Mouse (Mus musculus) embryonic fibroblast, embryonic 13.5 days (primary cell): ENCODE results near the gene Gm10392. TPM values are rescaled to one million over a fixed set of nuclear protein-coding genes. Genes with fewer than 3 reads are reported as not detected.

Experiments
- H3K27ac ChIP-seq: 2 replicates; pipeline ENCODE4 v1.5.1; 2012; ENCODE audit warnings: low read length, control low read depth, inconsistent platforms; ENCODE audit not compliant: insufficient read depth
- H3K4me1 ChIP-seq: 2 replicates; pipeline ENCODE4 v1.6.1; 2011; ENCODE audit warnings: low read length; ENCODE audit not compliant: control insufficient read depth, insufficient read depth
- H3K4me3 ChIP-seq: 2 replicates; pipeline ENCODE4 v1.5.1; 2011; ENCODE audit warnings: mild to moderate bottlenecking, control low read depth, low read length; ENCODE audit not compliant: insufficient read depth
- CTCF ChIP-seq: IDR thresholded peaks from 2 replicates; pipeline ENCODE4 v1.5.1; 2011; ENCODE audit warnings: mild to moderate bottlenecking, control low read depth, low read length, moderate library complexity, borderline replicate concordance; ENCODE audit not compliant: insufficient read depth
- POLR2A ChIP-seq: IDR thresholded peaks from 2 replicates; pipeline ENCODE4 v1.6.1; 2011; ENCODE audit warnings: low read depth, mild to moderate bottlenecking, control low read depth, low read length, moderate library complexity
- polyA plus RNA-seq: library from polyadenylated mRNA; stranded (reverse); fragments of >200 nt; gene quantifications from 2 replicates; pipeline ENCODE4 v1.2.4, GENCODE M21; 2011; ENCODE audit warnings: low read depth; ENCODE audit not compliant: missing spikeins, insufficient read length

Gene Gm10392
- polyA plus RNA-seq, 1 experiment = not detected

DNA sequence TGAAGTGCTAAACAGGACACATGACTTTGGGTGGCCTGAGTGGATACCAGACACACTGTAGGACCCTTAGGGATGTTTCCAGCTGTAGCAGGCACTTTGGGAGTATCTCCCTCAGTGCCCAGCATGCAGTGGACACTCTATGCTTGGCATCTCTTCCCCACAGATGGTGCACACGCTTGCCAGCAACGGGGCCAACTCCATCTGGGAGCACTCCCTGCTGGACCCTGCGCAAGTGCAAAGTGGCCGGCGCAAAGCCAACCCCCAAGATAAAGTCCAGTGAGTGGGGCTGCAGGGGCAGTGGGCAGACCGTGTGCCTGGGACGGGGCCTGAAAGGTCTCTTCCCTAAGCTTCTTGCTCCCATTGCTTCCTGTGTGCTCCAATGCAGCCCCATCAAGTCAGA lies 19.6 kb downstream of the Gm10392 start:
- no peak overlapping the region for H3K27ac ChIP-seq
- H3K4me1 ChIP-seq = peaks cover 27% of the 10 kb centered on the region
- TF ChIP-seq POLR2A (no peak), CTCF (no peak)
- no peak overlapping the region for H3K4me3 ChIP-seq

DNA sequence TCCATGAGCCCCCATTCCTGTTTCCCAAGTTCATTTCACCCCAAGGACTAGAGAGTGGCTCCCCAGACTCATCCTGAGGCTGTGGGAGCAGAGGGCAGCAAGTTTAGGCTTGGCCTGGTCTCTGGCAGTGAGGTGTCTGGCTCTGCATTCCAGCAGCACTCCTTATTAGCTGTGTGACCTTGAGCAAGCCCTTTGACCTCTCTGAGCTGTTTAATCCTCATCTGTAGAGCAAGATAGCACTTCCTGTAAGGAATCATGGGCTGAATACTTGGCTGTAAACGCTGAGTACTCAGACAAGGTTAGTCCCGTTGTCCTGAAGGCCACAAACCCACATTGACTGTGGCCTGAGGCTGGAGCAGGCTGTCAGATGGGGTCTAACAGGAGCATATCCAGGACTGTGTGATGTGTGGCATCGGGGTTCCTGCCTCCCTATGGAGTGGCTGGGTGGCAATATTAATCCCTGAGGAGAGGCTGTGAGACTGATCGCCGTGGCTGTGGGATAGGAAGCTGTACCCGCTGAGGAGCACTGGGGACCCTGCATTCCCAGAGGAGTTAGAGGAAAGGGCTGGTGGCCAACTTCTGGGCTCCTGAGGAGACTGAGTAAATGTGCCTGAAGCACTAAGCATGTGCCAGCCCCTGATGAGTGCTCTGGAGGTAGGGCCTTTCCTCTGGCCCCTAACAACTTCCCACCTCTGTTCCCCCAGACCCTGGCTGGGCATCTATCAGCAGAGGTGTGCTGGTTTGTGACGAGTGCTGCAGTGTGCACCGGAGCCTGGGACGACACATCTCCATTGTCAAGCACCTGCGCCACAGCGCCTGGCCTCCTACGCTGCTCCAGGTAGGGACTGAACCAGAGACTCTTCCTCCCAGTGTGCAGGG lies 20.5 kb downstream of the Gm10392 start:
- no peak overlapping the region for H3K4me3 ChIP-seq
- H3K4me1 ChIP-seq = peaks cover 27% of the 10 kb centered on the region
- H3K27ac ChIP-seq = no peak overlapping the region
- no peak for TF ChIP-seq POLR2A
- TF ChIP-seq CTCF = no peak

DNA sequence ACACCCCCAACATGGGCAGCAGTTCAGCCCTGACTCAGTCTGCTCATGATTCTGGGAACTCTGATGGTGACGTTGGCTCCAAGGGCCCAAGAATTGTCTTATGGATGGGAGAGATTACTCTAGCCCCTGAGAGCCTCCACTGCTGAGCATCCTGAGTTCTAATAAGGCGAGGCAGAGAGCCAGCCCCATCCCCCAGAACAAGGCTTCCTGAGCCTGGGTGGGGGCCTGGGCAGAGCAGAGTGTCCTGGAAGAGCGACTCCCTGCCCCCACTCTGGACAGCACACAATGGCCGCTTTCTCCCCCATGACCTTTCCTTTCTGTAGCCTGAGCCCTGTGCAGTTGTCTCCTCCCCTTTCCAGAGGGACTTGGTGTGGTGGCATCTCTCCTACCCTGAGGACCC lies 21.1 kb downstream of the Gm10392 start:
- H3K4me1 ChIP-seq = peaks cover 25% of the 10 kb centered on the region
- H3K27ac ChIP-seq = no peak overlapping the region
- TF ChIP-seq CTCF = no peak
- TF ChIP-seq POLR2A = no peak
- H3K4me3 ChIP-seq = no peak overlapping the region

DNA sequence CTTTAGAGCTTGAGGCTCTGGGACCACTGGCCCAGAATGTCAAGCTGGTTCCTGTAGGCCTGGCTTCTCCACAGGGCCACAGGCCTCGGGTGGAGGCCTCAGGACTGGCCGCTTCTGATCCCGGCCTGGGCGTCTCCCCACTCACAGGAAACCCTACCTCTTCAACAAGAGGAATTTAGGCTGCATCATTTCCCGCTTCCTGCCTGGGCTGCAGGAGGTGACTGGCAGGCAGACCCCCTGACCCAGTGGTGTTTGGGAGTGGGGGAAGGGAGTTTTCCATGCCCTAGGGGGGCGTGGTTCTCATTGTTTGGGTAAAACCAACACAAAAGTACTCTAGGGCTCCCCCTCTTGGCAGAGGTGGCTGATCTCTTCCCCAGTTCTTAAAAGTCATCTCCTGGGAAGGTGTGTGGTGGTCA lies 21.6 kb downstream of the Gm10392 start:
- Histone ChIP-seq H3K4me1 (peaks cover 25% of the 10 kb centered on the region), H3K4me3 (no peak overlapping the region), H3K27ac (no peak overlapping the region)
- TF ChIP-seq CTCF = no peak
- no peak for TF ChIP-seq POLR2A

DNA sequence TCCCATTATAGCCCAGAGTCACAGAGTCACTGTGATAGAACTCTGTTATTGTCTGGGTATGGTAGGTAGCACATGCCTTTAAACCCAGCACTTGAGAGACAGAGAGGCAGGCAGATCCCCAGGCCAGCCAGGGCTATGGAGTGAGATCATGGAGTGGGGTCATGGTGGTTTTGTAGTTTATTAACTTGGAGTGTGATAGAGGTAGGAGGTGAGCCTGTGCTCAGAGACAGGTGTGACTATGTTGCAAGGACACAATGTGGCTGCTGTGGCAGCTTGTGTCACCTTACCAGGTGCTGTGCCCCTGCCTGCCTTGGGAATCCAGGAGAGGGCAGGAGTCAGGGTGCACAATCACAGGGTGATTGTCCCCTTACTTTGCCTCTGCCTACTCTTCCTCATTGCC lies 23.5 kb downstream of the Gm10392 start:
- TF ChIP-seq POLR2A (no peak), CTCF (no peak)
- Histone ChIP-seq H3K27ac (no peak overlapping the region), H3K4me3 (no peak overlapping the region), H3K4me1 (peaks cover 26% of the 10 kb centered on the region)

DNA sequence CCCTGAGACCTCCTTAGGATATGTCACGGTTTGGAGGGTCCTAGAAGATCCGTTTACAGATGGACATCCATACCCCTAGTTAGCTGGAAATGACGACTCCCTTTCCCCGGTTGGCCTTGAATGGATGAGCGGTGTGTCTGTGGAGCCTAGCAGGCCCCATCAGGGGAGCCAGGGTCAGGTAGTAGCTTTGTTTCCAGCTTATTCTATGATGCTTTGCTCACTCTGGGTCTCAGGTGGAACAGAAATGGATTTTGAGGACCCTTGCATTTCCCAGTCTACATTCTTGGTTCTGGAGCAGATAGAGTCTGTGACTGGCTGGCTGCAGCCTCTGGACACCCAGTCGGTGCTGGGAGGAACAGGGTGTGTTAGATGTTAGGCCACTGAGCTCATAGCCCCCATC lies 24.2 kb downstream of the Gm10392 start:
- peaks cover 31% of the 10 kb centered on the region for H3K4me1 ChIP-seq
- no peak overlapping the region for H3K27ac ChIP-seq
- TF ChIP-seq CTCF = no peak
- no peak for TF ChIP-seq POLR2A
- H3K4me3 ChIP-seq = peak overlapping the region; percentile 77

DNA sequence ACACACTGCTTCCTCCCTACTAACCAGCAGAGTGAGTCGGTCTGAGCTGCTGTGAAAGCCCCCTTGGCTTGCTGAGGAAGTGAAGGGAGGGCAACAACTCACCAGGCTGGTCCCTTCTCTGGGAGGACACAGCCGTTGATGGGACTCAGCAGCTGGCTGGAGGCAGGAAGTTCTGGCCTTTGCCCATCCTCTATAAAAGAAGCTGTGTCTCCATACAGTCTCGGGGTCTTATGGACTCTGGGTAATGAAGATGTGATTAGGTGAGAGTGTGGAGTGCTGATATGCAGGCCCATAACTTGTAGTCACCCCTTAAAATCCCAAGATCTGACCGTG lies 24.7 kb downstream of the Gm10392 start:
- TF ChIP-seq POLR2A = no peak
- TF ChIP-seq CTCF = no peak
- no peak overlapping the region for H3K27ac ChIP-seq
- H3K4me3 ChIP-seq = peak overlapping the region; percentile 77
- peaks cover 31% of the 10 kb centered on the region for H3K4me1 ChIP-seq

DNA sequence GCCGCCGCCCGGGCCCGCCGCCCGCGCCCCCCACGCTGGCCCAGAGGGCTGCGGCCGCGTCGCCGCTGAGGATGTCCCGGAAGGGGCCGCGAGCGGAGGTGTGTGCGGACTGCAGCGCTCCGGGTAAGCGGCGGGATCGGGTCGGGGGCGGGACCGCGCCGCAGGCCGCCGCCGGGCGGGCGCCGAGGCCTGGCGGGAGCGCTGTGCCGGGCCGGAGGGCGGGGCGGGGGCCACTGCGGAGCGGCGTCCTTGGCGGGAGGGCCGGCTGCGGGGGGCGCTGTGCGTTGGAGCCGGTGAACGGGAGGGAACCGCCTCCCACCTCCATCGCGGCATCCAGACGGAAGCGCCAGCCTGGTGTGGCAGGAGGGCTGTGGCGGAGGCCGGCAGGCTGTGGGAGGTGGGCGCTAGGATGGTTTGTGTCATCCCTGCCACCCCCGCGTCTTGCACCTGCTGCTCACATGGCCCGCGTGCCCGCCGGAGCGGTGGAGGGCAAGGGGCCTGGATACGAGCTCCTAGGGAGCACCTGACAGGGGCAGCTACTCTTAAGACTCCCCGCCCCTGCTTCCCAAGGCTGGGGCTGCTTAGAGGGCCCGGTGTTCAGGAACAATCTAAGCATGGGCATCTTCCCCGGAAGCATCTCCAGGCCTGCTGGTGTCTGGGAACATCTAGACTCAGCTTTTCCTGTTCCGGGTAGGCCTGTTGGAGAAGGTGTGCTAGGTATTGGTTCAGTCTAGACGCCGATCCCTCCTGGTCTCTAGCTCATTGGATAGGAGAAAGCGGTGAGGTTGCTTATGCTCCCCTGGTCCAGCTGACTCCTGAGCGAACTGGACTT lies 25.3 kb downstream of the Gm10392 start, which contains the start of gene Git1:
TSS of gene Git1 (plus strand) at position 51 of the 832 bp plus-strand sequence.
- H3K4me1 ChIP-seq = peaks cover 31% of the 10 kb centered on the region
- TF ChIP-seq POLR2A (0 out of 2 replicates have a peak, but pooled peaks have one; percentile 7), CTCF (no peak)
- H3K27ac ChIP-seq = peak within 1 kb of the TSS; percentile 89
- H3K4me3 ChIP-seq = peak within 1 kb of the TSS; percentile 78

DNA sequence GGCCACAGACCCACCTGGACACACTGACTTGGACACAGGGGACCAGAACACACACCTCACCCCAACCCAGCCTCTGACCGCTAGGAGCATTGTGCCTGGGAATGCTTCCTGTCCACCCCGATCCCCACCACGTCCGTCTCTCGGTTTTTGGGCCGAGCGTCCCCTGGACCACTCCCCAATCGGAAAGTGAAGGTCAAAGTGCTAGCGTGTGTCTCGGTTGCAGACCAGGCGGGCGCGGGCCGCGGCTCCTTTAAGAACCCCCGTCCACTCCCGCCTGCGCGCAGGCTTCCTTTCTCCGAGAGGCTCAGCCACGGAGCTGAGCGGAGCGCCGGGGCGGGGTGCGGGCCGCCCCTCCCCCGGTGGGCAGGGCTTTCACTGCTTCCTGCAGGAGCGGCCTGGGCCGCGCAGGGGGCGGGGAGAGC lies 26.1 kb downstream of the Gm10392 start:
- Histone ChIP-seq H3K4me1 (peaks cover 24% of the 10 kb centered on the region), H3K4me3 (peak overlapping the region; percentile 78), H3K27ac (peak overlapping the region; percentile 89)
- TF ChIP-seq CTCF (no peak), POLR2A (0 out of 2 replicates have a peak, but pooled peaks have one; percentile 51)

DNA sequence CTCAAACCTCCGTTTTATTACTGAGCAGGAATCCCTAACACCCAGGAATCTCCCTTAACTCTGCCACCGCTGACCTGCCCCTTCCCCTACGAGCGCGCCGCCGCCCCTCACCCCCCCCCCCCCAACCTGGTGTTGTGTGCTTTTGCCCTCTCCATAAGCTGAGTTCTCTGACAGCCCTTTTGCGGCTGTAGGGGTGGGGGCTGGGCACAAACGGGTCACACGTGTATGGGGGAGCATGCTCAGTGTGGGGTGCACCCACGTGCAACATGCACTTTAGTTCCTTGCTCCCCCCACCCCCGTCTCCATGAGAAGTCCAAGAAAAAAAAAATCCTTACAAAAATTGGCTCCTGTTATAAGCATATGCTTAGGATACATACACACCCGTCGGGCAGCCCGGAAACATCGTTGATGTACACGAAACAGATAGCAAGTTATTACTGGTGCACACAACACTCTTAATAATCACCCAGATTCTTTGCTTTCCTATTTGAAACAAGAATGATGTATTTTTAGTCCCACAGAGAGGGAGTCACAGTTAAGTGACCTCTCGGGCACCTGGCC lies 26.6 kb downstream of the Gm10392 start:
- Histone ChIP-seq H3K27ac (peak overlapping the region; percentile 91), H3K4me3 (peak overlapping the region; percentile 78), H3K4me1 (peaks cover 21% of the 10 kb centered on the region)
- TF ChIP-seq POLR2A = peak; percentile 20; the same call in 1 of the 2 replicates
- TF ChIP-seq CTCF = no peak
